Mouse (Mus musculus) kidney, adult 9 months (tissue): ENCODE measurements around the gene Sbno1.

Source experiments
- DNase-seq: peaks from one replicate; pipeline ENCODE4 v3.0.0; 2022

Gene Sbno1

GRCm38 (mm10) chr5:124442628-124443027 lies 16.8 kb upstream of the Sbno1 start:
- no peak for DNase-seq

- no peak for DNase-seq
Measured at GRCm38 (mm10) chr5:124440094-124440701, 14.4 kb upstream of the Sbno1 start.

GRCm38 (mm10) chr5:124439447-124440093 lies 13.8 kb upstream of the Sbno1 start, which contains the start of gene Kmt5a:
Kmt5a (plus strand) TSS chr5:124439930.
- peak; percentile 99 for DNase-seq

- DNase-seq = peak; percentile 15
Measured at GRCm38 (mm10) chr5:124438746-124439145, 12.9 kb upstream of the Sbno1 start.

GRCm38 (mm10) chr5:124438229-124438628 lies 12.4 kb upstream of the Sbno1 start:
- DNase-seq = peak; percentile 64

GRCm38 (mm10) chr5:124433048-124433447 lies 7.2 kb upstream of the Sbno1 start:
- no peak for DNase-seq

- peak; percentile 83 for DNase-seq
Measured at GRCm38 (mm10) chr5:124432398-124433012, 6.7 kb upstream of the Sbno1 start.

GRCm38 (mm10) chr5:124426475-124427071 lies 772 bp upstream of the Sbno1 start:
- peak; percentile 31 for DNase-seq

- DNase-seq = peak; percentile 38
Measured at GRCm38 (mm10) chr5:124424723-124425411, 934 bp downstream of the Sbno1 start.

GRCm38 (mm10) chr5:124424200-124424722 lies 1.5 kb downstream of the Sbno1 start:
- DNase-seq = peak; percentile 69

- no peak for DNase-seq
Measured at GRCm38 (mm10) chr5:124421786-124422185, 4.0 kb downstream of the Sbno1 start.

- DNase-seq = no peak
Measured at GRCm38 (mm10) chr5:124418903-124419302, 6.9 kb downstream of the Sbno1 start.

GRCm38 (mm10) chr5:124412163-124412562 lies 13.6 kb downstream of the Sbno1 start:
- DNase-seq = no peak

GRCm38 (mm10) chr5:124410808-124411207 lies 15.0 kb downstream of the Sbno1 start:
- no peak for DNase-seq

- no peak for DNase-seq
Measured at GRCm38 (mm10) chr5:124393726-124394125, 32.1 kb downstream of the Sbno1 start.

GRCm38 (mm10) chr5:124392412-124392811 lies 33.4 kb downstream of the Sbno1 start:
- no peak for DNase-seq

- no peak for DNase-seq
Measured at GRCm38 (mm10) chr5:124387932-124388331, 37.9 kb downstream of the Sbno1 start.

GRCm38 (mm10) chr5:124380121-124380520 lies 45.7 kb downstream of the Sbno1 start:
- no peak for DNase-seq

- no peak for DNase-seq
Measured at GRCm38 (mm10) chr5:124377149-124377548, 48.7 kb downstream of the Sbno1 start.

GRCm38 (mm10) chr5:124376401-124376800 lies 49.4 kb downstream of the Sbno1 start:
- no peak for DNase-seq

GRCm38 (mm10) chr5:124374298-124374697 lies 51.5 kb downstream of the Sbno1 start:
- DNase-seq = no peak

- peak; percentile 90 for DNase-seq
Measured at GRCm38 (mm10) chr5:124366721-124367120, 59.1 kb downstream of the Sbno1 start.

GRCm38 (mm10) chr5:124365754-124366153 lies 60.0 kb downstream of the Sbno1 start:
- DNase-seq = no peak
